Mouse (Mus musculus): ENCODE data around the gene Irf3. TPM values are rescaled to one million over a fixed set of nuclear protein-coding genes. Genes with fewer than 3 reads are reported as not detected.

The Irf3 gene
- total RNA-seq, 2 experiments from 2014 or later, result 35.2 to 41.9 TPM

DNA sequence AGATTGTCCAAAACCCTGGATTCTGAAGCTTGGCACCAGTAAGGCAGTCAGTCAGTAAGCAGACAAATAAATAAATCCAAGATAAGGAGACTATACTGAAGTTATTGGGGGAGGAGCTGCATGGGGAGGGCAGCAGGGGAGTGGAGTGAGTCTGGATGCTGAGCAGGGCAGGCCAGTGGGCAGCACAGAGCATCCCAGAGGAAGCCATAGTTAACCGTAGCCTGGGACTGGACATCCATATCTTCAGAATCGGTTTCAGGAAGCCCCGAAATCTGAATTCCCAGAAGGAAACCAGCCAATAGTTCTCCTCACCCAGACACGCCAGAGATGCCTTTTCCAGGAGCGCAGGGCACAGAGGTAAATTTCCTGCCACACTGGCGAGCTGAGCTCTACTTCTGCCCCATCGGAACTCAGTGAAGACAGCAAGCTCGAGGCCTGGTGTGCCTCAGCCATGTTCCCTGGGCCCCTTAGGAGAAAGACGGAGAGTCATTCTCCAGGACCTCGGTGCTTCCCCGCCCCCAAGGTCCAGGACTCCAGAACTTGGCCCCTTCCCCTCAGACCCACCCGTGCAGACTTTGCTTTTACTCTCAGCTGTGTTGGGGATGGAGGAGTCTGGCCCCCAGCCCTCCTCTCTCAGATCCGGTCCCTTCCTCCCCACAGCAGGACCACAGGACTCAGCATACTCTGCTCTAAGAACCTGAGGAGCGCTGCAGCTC, 23.9 kb upstream of the Irf3 start:
- no peak for DNase-seq (ENCODE audit: low spot score in 2 of 2)

GRCm38 (mm10) chr7:44974383-44975116, 22.9 kb upstream of the Irf3 start, which contains the start of gene Cpt1c:
Gene Cpt1c (minus strand): TSS chr7:44974851.
- DNase-seq (ENCODE audit: low spot score in 2 of 2), result peak; percentile 87 to 88

DNA sequence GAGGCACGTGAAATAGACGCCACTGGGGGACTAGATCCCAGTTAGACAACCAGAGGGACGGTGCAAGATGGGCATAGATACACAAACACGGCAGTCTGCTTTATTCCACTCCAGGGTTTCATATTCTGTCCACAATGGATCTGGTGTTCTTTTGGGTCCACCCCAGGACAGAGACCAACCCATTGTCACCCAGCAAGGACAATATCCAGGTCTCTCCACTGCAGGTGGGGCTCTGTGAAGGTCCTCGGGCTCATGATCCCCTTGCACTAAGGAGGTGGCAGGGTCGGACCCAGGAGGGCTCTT, 22.4 kb upstream of the Irf3 start:
- no peak for DNase-seq (ENCODE audit: low spot score in 2 of 2)

- DNase-seq (ENCODE audit: low spot score in 2 of 2), result no peak
These were observed 19.1 kb upstream of the Irf3 start for GRCm38 (mm10) chr7:44978300-44978699.

DNA sequence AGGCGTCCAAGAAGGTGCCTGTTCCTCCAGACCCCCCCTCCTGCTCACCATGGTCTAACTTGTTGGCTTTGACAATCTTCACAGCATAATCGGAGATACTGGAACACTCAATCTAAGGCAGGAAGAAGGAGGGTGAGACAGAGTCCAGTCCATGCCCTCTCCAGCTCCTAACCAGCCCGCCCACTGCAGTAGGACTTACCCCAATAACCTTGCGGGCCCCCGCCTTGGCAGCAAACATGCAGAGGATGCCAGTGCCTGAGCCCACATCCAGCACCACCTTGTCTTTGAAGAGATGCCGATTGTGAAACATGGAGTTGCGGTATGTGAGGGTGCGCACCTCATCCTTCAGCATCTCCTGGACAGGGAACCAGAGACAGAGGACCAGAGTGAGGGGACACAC, 15.9 kb upstream of the Irf3 start:
- no peak for DNase-seq (ENCODE audit: low spot score in 2 of 2)

DNA sequence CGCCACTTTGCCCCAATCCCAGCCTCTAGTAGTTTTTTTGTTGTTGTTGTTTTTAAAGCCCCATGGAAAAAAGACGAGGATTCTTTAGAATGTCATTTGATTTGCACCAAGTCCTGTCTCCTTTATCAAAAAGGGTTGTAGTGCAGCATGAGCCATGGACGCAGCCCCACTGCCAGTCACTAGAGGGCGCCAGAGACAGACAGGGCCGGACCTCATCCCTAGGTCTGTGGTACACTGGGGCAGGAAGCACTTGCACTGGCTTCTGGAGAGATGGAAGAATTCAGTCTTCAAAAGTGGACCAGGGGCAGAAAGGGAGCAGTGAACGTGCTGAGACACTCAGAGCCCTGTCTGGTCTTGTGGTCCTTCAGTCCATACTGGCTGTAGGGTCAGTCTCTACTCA, 14.4 kb upstream of the Irf3 start:
- DNase-seq (ENCODE audit: low spot score in 2 of 2), result peak; percentile 78 to 90

- DNase-seq (ENCODE audit: low spot score in 2 of 2), result no peak
These were observed 13.3 kb upstream of the Irf3 start for GRCm38 (mm10) chr7:44983944-44984832.

- DNase-seq (ENCODE audit: low spot score in 2 of 2), result no peak
These were observed 12.6 kb upstream of the Irf3 start for GRCm38 (mm10) chr7:44984833-44985164.

DNA sequence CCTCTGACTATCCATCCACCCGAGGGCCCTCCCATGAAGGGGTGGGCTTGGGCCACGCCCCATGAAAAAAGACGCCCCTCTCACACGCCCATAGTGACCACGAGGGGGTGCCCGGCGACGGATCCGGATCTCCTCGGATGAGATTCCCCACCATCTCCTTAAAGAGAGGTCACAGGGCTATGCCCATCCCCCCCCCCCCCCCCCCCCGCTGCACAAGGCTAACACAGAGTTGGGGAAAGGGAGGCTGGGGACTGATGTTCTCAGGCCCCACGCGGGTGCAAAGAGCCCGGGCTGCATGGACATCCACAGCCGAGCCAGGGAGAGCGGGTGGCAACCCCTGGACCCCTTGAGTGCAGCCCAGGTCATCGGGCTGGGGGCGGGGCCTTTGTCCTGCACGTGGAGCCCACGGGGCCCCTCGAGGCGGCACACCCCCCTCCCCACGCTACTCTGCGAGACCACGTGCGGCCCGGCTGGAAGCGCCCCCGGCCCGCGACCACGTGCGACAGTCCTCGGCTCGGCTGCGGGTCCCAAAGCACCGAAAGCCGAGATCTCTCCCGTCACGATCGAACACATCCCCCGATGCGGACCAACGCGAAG, 11.8 kb upstream of the Irf3 start:
- DNase-seq (ENCODE audit: low spot score in 2 of 2), result peak; percentile 46 to 47

- DNase-seq (ENCODE audit: low spot score in 2 of 2), result peak; percentile 94 to 98
These were observed 11.1 kb upstream of the Irf3 start, which contains the start of gene Prmt1 for GRCm38 (mm10) chr7:44986192-44986878. Gene Prmt1 (minus strand): TSS chr7:44986568.

- no peak for DNase-seq (ENCODE audit: low spot score in 2 of 2)
These were observed 10.3 kb upstream of the Irf3 start for GRCm38 (mm10) chr7:44986879-44987718.

- no peak for DNase-seq (ENCODE audit: low spot score in 2 of 2)
These were observed 776 bp upstream of the Irf3 start for GRCm38 (mm10) chr7:44996672-44997071.

GRCm38 (mm10) chr7:44997940-44998428, 536 bp downstream of the Irf3 start:
- DNase-seq (ENCODE audit: low spot score in 2 of 2), result no peak

DNA sequence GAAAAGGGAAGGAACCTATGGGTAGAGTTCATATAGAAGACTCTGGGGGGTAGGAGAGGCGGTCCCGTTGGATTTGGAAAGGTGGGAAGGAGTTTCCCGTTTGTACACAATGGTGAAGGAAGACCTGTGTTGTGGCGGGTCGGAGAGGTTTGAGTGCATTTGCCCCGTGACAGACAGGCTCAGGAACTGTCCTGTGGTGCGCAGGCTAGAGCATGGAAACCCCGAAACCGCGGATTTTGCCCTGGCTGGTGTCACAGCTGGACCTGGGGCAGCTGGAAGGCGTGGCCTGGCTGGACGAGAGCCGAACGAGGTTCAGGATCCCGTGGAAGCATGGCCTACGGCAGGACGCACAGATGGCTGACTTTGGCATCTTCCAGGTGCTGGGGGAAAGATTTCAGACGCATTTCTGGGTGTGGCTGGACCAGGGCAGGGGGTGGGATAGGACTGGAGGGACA, 1.1 kb downstream of the Irf3 start, which contains the start of gene Bcl2l12:
TSS of gene Bcl2l12 (minus strand) at position 212 of the 455 bp plus-strand sequence.
- DNase-seq (ENCODE audit: low spot score in 2 of 2), result peak in 1 of 2 experiments; percentile 25

DNA sequence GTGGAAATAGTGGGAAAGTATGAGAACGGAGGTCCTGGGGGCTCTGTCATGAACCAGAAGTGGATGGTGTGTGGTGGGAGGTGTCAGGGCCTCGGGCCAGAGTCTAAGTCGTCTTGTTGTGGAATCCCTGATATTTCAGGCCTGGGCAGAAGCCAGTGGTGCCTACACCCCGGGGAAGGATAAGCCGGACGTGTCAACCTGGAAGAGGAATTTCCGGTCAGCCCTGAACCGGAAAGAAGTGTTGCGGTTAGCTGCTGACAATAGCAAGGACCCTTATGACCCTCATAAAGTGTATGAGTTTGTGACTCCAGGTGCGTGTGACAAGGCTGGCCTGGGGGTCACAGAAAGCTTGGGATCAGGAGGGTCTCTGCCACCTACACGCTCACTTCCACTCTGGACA, 2.3 kb downstream of the Irf3 start:
- no peak for DNase-seq (ENCODE audit: low spot score in 2 of 2)

DNA sequence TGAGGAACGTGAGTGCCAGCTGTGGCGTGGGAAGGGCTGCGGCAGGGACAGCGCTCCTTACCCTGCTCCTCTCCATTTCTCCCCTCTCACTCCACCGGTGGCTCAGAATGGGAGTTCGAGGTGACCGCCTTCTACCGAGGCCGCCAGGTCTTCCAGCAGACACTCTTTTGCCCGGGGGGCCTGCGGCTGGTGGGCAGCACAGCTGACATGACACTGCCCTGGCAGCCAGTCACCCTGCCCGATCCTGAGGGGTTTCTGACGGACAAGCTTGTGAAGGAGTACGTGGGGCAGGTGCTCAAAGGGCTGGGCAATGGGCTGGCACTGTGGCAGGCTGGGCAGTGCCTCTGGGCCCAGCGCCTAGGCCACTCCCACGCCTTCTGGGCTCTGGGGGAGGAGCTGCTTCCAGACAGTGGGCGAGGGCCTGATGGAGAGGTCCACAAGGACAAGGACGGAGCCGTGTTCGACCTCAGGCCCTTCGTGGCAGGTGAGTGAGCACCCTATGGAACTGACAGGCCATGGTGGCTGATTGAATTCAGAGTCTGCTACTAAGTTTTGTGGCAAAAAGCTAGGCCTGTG, 3.2 kb downstream of the Irf3 start:
- no peak for DNase-seq (ENCODE audit: low spot score in 2 of 2)

GRCm38 (mm10) chr7:45002440-45002839, 5.0 kb downstream of the Irf3 start:
- DNase-seq (ENCODE audit: low spot score in 2 of 2), result peak in 1 of 2 experiments; percentile 32

DNA sequence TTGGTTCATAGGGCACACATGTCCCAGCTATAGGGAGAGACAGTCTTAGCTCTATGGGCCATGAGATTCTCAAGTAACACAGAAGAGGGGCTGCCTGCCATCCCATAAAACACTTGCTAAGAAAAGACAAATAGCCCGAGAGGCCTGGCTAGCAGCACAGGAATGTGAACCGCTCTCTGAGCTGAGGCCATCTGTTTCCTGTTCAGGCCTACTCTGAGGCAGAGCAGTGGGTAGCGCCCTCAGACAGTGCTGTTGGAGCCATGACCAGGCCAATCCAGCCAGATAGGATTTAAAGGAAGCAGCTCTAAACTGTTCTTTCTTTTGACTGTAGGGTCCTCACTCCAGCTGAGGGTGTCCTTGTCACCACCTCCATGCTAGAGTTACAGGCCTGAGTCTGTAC, 7.1 kb downstream of the Irf3 start:
- no peak for DNase-seq (ENCODE audit: low spot score in 2 of 2)

DNA sequence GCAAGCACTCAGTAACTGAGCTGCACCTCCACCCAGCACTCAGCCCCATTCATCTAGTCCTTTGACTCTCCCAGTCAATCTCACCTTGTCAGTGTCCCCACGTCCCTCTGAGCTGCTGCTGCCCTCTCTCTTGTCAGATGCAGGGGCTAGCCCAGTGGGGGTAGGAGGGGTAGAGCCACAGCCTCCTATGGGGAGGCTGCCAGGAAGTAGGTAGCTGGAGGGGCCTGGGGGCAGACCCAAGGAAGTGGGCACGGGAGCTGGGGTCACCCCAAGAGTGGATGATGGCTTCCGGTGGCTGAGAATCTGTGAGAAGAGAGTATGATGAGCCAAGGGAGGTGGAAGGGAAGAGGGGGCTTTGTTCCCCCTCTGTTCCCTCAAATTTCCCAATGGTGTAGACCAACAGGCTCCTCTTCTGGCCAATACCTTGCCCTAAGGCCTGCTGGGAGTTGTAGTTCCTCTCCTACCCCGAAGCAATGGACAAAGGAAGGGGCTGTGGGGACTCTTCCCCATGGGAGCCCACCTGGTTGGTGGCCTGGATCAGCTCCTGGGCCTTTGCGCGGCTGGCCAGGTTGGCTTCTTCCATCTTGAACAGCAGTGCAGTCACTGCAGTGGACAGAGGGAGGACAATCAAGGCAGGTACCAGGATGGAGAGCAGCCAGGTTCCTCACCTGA, 8.0 kb downstream of the Irf3 start:
- no peak for DNase-seq (ENCODE audit: low spot score in 2 of 2)
